Mouse (Mus musculus) thymus, postnatal 25 days (tissue): ENCODE results near the gene Krt1.

Experiments used
- DNase-seq: peaks from one replicate; pipeline ENCODE4 v3.0.0; 2022

Gene Krt1

DNA sequence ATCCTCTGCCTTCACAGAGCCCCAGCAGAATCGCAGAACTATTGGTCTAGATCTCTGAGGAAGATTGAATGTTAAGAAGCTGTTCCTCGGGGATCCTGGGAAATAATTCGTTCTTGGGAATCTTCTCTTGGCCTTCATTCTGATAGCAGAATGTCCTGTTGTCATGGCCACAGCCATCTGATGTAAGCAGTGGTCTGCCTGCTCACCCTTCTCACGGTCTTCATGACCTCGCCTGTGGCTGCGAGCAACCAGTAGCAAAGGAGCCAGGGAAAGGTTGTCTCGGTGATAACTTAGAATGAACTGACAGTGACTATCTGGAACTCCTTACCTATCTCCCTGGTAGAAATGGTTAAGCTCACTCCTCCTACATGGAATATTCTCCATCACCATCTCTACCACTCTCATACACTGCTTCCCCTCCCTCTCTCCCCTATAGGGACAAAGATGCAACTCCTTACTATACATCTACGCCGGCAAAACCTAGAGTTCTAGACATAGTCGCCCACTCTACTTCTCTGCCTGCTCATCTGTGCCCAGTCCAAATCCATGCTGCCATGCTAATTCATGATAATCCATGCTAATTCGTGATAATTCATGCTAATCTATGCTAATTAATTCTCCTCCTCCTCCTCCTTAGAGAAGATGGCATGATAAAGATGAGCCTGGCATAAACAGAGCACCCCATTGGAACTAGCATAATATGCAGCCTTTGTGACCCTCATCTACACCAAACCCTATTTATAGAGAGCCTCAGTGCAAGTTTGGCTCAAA is 47.4 kb downstream of the Krt1 start:
- no peak for DNase-seq

DNA sequence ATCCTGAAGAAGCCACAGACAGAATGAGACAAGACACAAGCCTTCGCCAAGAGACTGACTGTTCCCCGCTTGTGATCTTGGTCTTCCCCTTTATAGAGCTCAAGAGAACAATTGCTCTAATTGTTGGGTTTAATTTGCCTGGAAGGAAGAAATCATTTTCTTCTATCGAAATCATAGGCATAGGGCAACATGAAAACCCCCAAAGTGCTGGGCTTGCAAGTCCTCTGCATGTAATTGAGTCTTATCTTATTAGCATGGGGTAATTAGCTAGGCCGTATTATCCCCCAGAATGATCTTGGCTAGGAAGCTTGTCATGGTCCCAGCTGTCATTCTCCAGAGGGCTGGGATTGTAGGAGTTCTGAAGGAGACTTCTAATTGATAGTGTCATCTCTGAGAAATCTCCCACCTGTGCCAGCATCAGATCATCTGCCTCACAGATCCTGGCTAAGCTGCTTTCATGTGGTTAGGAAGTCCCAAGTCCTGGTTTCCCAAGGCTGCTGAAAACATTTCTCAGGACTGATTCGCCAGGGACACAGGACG is 48.2 kb downstream of the Krt1 start, which contains the start of gene Krt73:
Gene Krt73 (minus strand): TSS at position 51 of the 540 bp plus-strand sequence.
- no peak for DNase-seq
